Mouse (Mus musculus): ENCODE results near the gene 4930535I16Rik.

DNA sequence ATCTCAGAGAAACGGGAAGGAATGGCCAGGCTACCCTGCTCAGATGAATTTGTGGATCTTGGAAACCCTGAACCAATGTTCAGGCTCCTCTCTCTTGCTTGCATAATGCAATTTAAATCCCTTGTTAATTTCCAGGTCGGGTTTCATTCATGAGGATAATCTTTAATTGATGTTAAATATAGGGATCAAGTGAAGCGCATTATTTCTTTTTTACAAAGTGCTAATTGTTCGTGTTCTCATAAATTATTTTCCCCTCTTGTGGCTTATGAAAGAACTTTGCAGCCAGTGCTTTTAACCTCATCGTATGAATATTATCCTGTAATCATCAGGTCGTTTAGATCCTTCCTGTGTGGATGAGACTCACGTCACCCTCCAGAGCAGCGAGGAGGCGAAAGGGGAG is 44.9 kb upstream of the 4930535I16Rik start:
- TF ChIP-seq MYOG (IDR thresholded peaks at IDR 0.05; ENCODE audit: control insufficient read depth in 1 of 3, insufficient read depth in 1 of 3, insufficient read length in 2 of 3, low read depth in 2 of 3) (no peak), TCF12 (IDR thresholded peaks at IDR 0.05; ENCODE audit: insufficient read depth, poor library complexity, severe bottlenecking) (no peak)

All from myocyte (in vitro differentiated cells).